Mouse (Mus musculus) spleen, adult 2 months (tissue): ENCODE data around the gene Nav3.

Experiments
- CTCF ChIP-seq: fragments of 200-500 bp; IDR thresholded peaks from 2 replicates; pipeline ENCODE4 v1.5.1; 2011; ENCODE audit warnings: mild to moderate bottlenecking, inconsistent platforms; ENCODE audit not compliant: insufficient read depth, insufficient read length, insufficient replicate concordance; ENCODE audit errors: extremely low read depth
- POLR2A ChIP-seq: fragments of 200-500 bp; IDR thresholded peaks from 2 replicates; pipeline ENCODE4 v1.6.1; 2011; ENCODE audit warnings: low read depth, low read length, inconsistent platforms

DNA sequence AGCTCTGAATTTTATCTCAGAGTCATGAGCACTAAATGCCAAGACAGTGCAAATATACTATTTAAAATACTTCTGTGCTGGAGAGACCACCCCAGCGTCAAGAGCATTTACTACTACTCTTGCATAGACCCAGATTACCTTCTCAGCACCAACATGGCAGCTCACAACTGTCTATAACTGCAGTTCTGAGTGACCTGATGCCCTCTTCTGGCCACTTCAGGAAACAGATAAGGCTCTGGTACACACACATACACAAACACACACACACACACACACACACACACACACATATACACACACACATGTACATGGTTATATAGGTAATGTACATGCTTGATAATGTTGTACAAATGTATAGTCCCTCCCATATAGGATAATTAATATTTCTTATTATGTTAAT lies 551.2 kb downstream of the Nav3 start:
- TF ChIP-seq POLR2A (no peak), CTCF (no peak)
